In genomic region chr6:89238871-89239270, GRCm38 (mm10) we compare ENCODE assay signal across 9 mouse cellular contexts.
DNase-seq lines count a peak whose midpoint lies in the region; ATAC-seq and TF ChIP-seq lines count a peak whose summit lies in the region.
"Had no signal": no experiment of that assay in that cellular context is flagged by ENCODE, and none has a peak within 500 bp of the region (broad histone marks: within the 10 kb centered on the region; RNA-seq: fewer than 3 reads in every experiment).

No protein-coding gene starts in this region.

- intact Hi-C loops in heart, postnatal 14 days (cut with DNase I) = loop anchor here (5.0 kb wide), 1 partner anchor 302 kb away; no protein-coding TSS in a partner anchor

- H3K27me3 ChIP-seq in heart, postnatal 0 days (ENCODE audit: control insufficient read depth, insufficient read depth, low read length) = peaks cover 56% of the 10 kb centered on the region
- no peaks in the 10 kb centered on the region for H3K27me3 ChIP-seq in midbrain, postnatal 0 days (ENCODE audit: insufficient read depth, low read length)

- no peak for ATAC-seq in heart, postnatal 0 days (ENCODE audit: insufficient read depth, low read depth)
- ATAC-seq in midbrain, postnatal 0 days (ENCODE audit: low FRiP score) = no peak
- ATAC-seq in inflammation-experienced regulatory T-cells, adult 6 months = no peak
- ATAC-seq in erythroblast, adult 5-6 weeks (replicated peaks; ENCODE audit: low FRiP score, poor library complexity, severe bottlenecking) = no peak

- no peak for TF ChIP-seq CTCF in heart, postnatal 0 days (IDR thresholded peaks at IDR 0.05; ENCODE audit: low read depth)
- peak; percentile 39; the same call in 1 of the 2 replicates for TF ChIP-seq CTCF in midbrain, postnatal 0 days (IDR thresholded peaks at IDR 0.05)

- no peak overlapping the region for H3K27ac ChIP-seq in heart, postnatal 0 days (ENCODE audit: low read depth)
- peak overlapping the region; percentile 65 for H3K27ac ChIP-seq in midbrain, postnatal 0 days (ENCODE audit: low read depth, low read length)

- 52% methylated on average over 14 of the region's 14 CpGs for WGBS in heart, postnatal 0 days
- WGBS in midbrain, postnatal 0 days = 29% methylated on average over 14 of the region's 14 CpGs

- no peak overlapping the region for H3K4me3 ChIP-seq in heart, postnatal 0 days (ENCODE audit: low read depth, low read length)
- no peak overlapping the region for H3K4me3 ChIP-seq in midbrain, postnatal 0 days (ENCODE audit: low read depth, low read length)
- H3K4me3 ChIP-seq: megakaryocyte, embryonic 14.5 days had no signal

- 0 out of 2 replicates have a peak, but pooled peaks cover 15% of the 10 kb centered on the region for H3K4me1 ChIP-seq in heart, postnatal 0 days (ENCODE audit: control insufficient read depth, insufficient read depth)
- H3K4me1 ChIP-seq in midbrain, postnatal 0 days (ENCODE audit: insufficient read depth, low read length) = peaks cover 36% of the 10 kb centered on the region
- H3K4me1 ChIP-seq: megakaryocyte, embryonic 14.5 days had no signal

- no peaks in the 10 kb centered on the region for H3K36me3 ChIP-seq in heart, postnatal 0 days (replicated peaks; ENCODE audit: control insufficient read depth, insufficient read depth, low read length)
- no peaks in the 10 kb centered on the region for H3K36me3 ChIP-seq in midbrain, postnatal 0 days (ENCODE audit: insufficient read depth, low read length)

- TF ChIP-seq EP300 in heart, postnatal 0 days (IDR thresholded peaks at IDR 0.05; ENCODE audit: low read depth) = no peak

- peak overlapping the region; percentile 7 for H3K4me2 ChIP-seq in heart, postnatal 0 days (ENCODE audit: low read depth, low read length)
- H3K4me2 ChIP-seq in midbrain, postnatal 0 days (ENCODE audit: low read depth, low read length, poor library complexity, severe bottlenecking) = no peak overlapping the region

- no peaks in the 10 kb centered on the region for H3K9me3 ChIP-seq in heart, postnatal 0 days (replicated peaks; ENCODE audit: control insufficient read depth, low read length)
- no peaks in the 10 kb centered on the region for H3K9me3 ChIP-seq in midbrain, postnatal 0 days (ENCODE audit: low read length)

- DNase-seq in heart, postnatal 0 days (ENCODE audit: low spot score) = no peak
- no peak for DNase-seq in heart, postnatal 14 days
- peak; percentile 82 for DNase-seq in brain, adult 2 months (ENCODE audit: low read depth, low spot score)
- peak; percentile 50 to 62 for DNase-seq in cerebellum, postnatal 25 days
- DNase-seq in midbrain, postnatal 0 days (ENCODE audit: low spot score) = peak; percentile 33
- DNase-seq: spleen, adult 18-20 months had no signal

- H3K9ac ChIP-seq in heart, postnatal 0 days (replicated peaks; ENCODE audit: low read depth, low read length) = no peak overlapping the region
- no peak overlapping the region for H3K9ac ChIP-seq in midbrain, postnatal 0 days (replicated peaks; ENCODE audit: low read length, poor library complexity, severe bottlenecking)

Comparison
In these comparisons a context has a peak if more than half of its experiments do, and no peak if none do; other contexts are left out.
1. DNase-seq: peak in brain, adult 2 months (single experiment), cerebellum, postnatal 25 days (2 of 2) and midbrain, postnatal 0 days (single experiment); none in heart, postnatal 0 days (single experiment) and heart, postnatal 14 days (0 of 2).